Mouse (Mus musculus) splenic B cell, adult 2 months (primary cell): ENCODE measurements at regions not wholly inside any gene's neighbourhood (a gene's known extent, or its start where the extent isn't known, plus 50 kb on each side); places are given as distances from the start of the nearest gene placed in this dataset.
A peak's percentile ranks its signal among the peaks of the same experiment; 100 is the strongest.

Experiments
- DNase-seq: peaks from one replicate; pipeline ENCODE4 v3.0.0-alpha.2; 2011; ENCODE audit warnings: low read depth, low spot score
- H3K27me3 ChIP-seq: 2 replicates; pipeline ENCODE4 v1.6.1; 2012; ENCODE audit warnings: mild to moderate bottlenecking, low read length, moderate library complexity, mixed read lengths; ENCODE audit not compliant: control insufficient read depth, poor library complexity, insufficient read depth, severe bottlenecking
- H3K36me3 ChIP-seq: 2 replicates; pipeline ENCODE4 v1.6.1; 2012; ENCODE audit warnings: mild to moderate bottlenecking, low read length, moderate library complexity, mixed read lengths; ENCODE audit not compliant: control insufficient read depth, poor library complexity, insufficient read depth, severe bottlenecking

GRCm38 (mm10) chr13:28606651-28607050, 346.9 kb downstream of the Sox4 start:
- no peaks in the 10 kb centered on the region for H3K27me3 ChIP-seq
- DNase-seq: no peak
- H3K36me3 ChIP-seq: no peaks in the 10 kb centered on the region

- DNase-seq: no peak
- Histone ChIP-seq H3K36me3 (no peaks in the 10 kb centered on the region), H3K27me3 (no peaks in the 10 kb centered on the region)
Measured at GRCm38 (mm10) chr13:28605833-28606232, 347.7 kb downstream of the Sox4 start.

- DNase-seq: no peak
- Histone ChIP-seq H3K36me3 (no peaks in the 10 kb centered on the region), H3K27me3 (no peaks in the 10 kb centered on the region)
Measured at GRCm38 (mm10) chr13:28604016-28604415, 346.7 kb downstream of the Gm11361 start.

- H3K27me3 ChIP-seq: no peaks in the 10 kb centered on the region
- DNase-seq: peak; percentile 70
- no peaks in the 10 kb centered on the region for H3K36me3 ChIP-seq
Measured at GRCm38 (mm10) chr13:28600792-28601191, 343.5 kb downstream of the Gm11361 start.

GRCm38 (mm10) chr13:28596367-28596766, 339.0 kb downstream of the Gm11361 start:
- DNase-seq: no peak
- Histone ChIP-seq H3K27me3 (no peaks in the 10 kb centered on the region), H3K36me3 (no peaks in the 10 kb centered on the region)

- Histone ChIP-seq H3K27me3 (no peaks in the 10 kb centered on the region), H3K36me3 (no peaks in the 10 kb centered on the region)
- no peak for DNase-seq
Measured at GRCm38 (mm10) chr13:28592176-28592575, 334.8 kb downstream of the Gm11361 start.

- no peak for DNase-seq
- Histone ChIP-seq H3K36me3 (no peaks in the 10 kb centered on the region), H3K27me3 (no peaks in the 10 kb centered on the region)
Measured at GRCm38 (mm10) chr13:28587977-28588376, 330.6 kb downstream of the Gm11361 start.

- no peaks in the 10 kb centered on the region for H3K27me3 ChIP-seq
- no peak for DNase-seq
- H3K36me3 ChIP-seq: no peaks in the 10 kb centered on the region
Measured at GRCm38 (mm10) chr13:28586693-28587092, 329.4 kb downstream of the Gm11361 start.

- no peak for DNase-seq
- Histone ChIP-seq H3K27me3 (no peaks in the 10 kb centered on the region), H3K36me3 (no peaks in the 10 kb centered on the region)
Measured at GRCm38 (mm10) chr13:28586140-28586539, 328.8 kb downstream of the Gm11361 start.

- Histone ChIP-seq H3K27me3 (no peaks in the 10 kb centered on the region), H3K36me3 (no peaks in the 10 kb centered on the region)
- no peak for DNase-seq
Measured at GRCm38 (mm10) chr13:28583617-28584016, 326.3 kb downstream of the Gm11361 start.

GRCm38 (mm10) chr13:28575202-28575851, 318.0 kb downstream of the Gm11361 start:
- Histone ChIP-seq H3K36me3 (no peaks in the 10 kb centered on the region), H3K27me3 (no peaks in the 10 kb centered on the region)
- DNase-seq: no peak

GRCm38 (mm10) chr13:28573364-28573763, 316.0 kb downstream of the Gm11361 start:
- H3K36me3 ChIP-seq: no peaks in the 10 kb centered on the region
- no peaks in the 10 kb centered on the region for H3K27me3 ChIP-seq
- DNase-seq: no peak

- DNase-seq: no peak
- Histone ChIP-seq H3K27me3 (no peaks in the 10 kb centered on the region), H3K36me3 (no peaks in the 10 kb centered on the region)
Measured at GRCm38 (mm10) chr13:28572448-28572847, 315.1 kb downstream of the Gm11361 start.

GRCm38 (mm10) chr13:28571716-28572115, 314.4 kb downstream of the Gm11361 start:
- H3K36me3 ChIP-seq: no peaks in the 10 kb centered on the region
- no peaks in the 10 kb centered on the region for H3K27me3 ChIP-seq
- DNase-seq: no peak

- DNase-seq: no peak
- Histone ChIP-seq H3K27me3 (no peaks in the 10 kb centered on the region), H3K36me3 (no peaks in the 10 kb centered on the region)
Measured at GRCm38 (mm10) chr13:28563585-28563984, 306.3 kb downstream of the Gm11361 start.

GRCm38 (mm10) chr13:28560081-28560480, 302.8 kb downstream of the Gm11361 start:
- H3K27me3 ChIP-seq: no peaks in the 10 kb centered on the region
- no peak for DNase-seq
- H3K36me3 ChIP-seq: no peaks in the 10 kb centered on the region
